Mouse (Mus musculus): Measurements from ENCODE around the gene Carm1.

DNA sequence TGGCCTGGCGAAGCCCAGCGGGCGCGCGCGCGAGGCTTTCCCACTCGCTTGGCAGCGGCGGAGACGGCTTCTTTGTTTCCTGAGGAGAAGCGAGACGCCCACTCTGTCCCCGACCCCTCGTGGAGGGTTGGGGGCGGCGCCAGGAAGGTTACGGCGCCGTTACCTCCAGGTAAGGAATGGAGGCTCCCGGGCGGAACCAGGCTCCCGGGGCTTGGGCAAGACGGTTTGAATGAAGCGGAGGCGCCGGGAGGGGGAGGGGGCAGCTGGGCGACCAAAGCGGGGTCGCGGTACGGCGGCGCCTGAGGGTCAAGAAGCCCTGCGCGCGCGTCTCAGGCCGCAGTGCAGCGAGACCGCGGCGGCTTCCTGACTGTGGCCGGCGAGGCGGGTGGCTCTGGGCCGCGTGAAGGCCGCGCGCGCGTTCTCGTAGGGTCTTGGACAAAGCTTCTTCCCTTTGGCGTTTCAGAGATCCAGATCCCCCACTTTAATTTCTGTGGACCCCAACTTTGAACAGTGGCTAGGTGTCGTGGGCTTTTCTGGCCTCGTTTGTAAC, 69.6 kb downstream of the Carm1 start:
- peak; percentile 21 for TF ChIP-seq POLR2A (IDR thresholded peaks at IDR 0.05; ENCODE audit: low read depth, low read length)
- TF ChIP-seq CTCF (conservative IDR thresholded peaks at IDR 0.05; ENCODE audit: insufficient read depth, insufficient read length, low read depth, low read length), result no peak
